Mouse (Mus musculus): ENCODE measurements at regions not wholly inside any gene's neighbourhood (a gene's known extent, or its start where the extent isn't known, plus 50 kb on each side); places are given as distances from the start of the nearest gene placed in this dataset.
"Not testable (repeated sequence)": the region's sequence is repeated elsewhere in the genome, so short reads cannot be mapped to it uniquely, and the experiment has no call there.

DNA sequence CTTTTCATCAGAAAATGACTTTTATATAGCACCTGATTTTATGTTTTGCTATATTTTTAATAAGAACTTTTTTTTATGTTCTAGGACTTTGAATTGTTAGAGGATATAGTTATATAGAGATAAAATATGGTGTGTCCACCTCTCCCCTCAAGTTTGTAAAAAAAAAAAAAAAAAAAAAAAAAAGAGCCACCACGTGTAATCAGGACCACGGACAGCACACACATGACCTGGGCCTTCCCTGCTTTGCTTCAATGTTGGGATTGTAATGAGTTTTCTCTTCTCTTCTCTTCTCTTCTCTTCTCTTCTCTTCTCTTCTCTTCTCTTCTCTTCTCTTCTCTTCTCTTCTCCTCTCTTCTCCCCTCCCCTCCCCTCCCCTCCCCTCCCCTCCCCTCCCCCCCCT lies 78.5 kb downstream of the 1700010I14Rik start:
- DNase-seq (ENCODE audit: low spot score): not testable (repeated sequence)

DNA sequence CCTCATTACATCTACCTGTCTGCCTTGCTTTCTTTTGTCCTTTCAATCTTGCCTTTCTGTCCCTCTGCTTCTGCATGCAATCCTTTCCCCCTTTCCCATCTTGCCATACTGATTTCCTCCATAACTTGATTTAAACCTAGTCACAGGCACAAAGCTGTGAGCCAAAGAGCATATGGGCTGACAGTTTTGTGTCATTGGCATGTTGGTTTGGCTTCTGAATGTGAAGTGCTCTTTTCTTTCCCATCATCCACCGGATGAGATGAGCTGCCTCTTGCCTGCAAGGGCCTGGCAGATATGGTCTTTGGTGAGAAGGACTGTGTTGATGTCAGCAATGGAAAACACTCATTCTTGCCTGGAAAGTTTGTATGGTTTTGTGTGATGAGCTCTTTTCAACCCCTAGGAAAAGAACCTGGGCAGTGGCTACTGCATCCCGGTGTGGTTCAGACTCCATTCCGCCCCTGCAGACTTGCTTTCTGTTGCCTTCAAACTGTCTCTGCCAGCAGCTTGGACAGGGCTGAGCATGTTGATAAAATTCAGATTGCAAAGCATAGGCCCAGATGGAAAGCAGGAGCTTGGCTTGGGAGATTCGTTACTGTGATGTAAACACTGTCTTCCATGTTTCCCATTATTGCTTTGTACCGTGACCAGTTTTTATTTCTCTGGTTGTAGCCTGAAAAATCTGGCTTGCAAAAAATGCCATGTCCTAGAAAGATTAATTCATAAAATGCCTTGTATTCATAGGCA lies 80.9 kb downstream of the 1700010I14Rik start:
- no peak for DNase-seq (ENCODE audit: low spot score)

DNA sequence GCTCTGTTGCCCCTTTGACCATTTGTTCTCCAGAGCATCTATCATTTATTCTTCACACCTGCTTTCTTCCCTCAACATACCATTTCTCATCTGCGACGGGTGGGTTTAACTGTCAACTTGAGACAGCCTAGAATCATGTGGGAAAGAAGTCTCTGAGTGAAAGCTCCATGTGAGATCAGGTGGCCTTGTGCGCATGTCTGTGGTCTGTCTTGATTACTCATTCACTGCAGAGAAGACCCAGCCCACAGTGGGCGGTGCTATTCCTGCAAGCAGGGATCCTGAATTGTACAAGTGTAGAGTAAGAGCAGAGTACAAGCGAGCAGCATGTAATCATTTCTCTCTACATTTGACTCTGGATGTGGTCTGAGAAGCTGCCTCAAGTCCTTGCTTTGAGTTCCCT lies 95.5 kb downstream of the 1700010I14Rik start:
- no peak for DNase-seq (ENCODE audit: low spot score)

DNA sequence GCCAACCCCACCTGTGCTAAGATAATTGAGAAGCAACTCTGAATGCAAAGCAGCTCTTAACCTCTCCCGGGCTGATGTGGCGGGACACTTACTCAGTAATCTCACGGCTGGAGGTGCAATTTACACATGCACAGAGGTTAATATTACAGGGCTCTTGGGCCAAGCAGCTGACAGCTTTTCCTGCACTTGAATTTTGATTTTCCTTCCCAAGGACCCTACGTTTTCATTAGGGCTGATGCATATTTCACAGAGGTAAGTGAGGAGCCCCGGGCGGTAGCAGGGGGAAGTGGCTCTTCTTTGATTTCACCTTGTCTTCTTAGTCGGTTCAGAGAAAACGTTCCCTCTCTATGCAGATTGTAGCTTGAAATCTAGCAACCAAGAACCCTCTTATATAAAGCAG lies 139.7 kb downstream of the 1700010I14Rik start:
- no peak for DNase-seq (ENCODE audit: low spot score)

DNA sequence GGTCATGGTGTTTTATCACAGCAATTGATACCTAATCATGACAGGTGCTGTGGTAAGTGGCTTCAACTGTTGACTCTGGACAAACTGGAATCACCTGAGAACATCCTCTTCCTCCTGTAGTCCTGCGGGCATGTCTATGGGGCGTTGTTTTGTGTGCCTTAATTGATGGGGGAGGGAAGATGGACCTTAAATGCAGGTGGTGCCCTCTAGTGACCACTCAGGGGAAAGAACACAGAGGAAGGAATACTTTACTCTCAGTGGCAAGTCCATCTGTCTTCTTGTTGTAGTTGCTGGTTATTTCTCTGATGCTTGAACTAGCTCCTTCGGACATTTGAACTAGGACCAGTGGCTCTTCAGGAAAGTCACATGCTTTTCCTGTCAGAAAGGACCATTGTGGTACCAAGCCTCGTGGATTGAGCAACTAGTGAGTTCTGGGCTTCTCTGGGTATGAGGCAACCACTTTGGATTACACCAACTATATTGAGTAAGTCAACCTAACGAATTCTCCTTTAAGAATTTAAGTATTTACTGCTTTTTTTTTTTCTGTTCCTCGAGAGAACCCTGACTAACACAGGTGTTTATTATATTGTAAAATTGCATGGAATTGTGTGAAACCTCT lies 157.6 kb downstream of the 1700010I14Rik start:
- no peak for DNase-seq (ENCODE audit: low spot score)

DNA sequence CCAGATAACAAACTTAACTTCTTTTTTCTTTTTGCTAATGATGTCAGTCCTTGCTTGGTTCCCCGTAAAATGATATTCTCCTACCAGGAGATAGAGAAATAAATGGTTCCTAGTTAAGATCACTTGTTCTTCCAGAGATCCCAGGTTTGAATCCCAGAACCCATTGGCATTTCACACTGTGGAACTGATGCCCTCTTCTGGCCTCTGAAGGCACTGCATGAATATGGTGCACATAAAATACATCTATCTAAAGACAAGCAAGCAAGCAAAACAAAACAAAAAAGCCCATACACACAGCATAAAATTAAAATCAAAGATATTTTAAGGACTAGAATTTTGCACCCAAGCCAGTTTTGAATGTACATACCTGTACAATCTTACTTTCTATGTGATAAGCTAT lies 162.5 kb downstream of the 1700010I14Rik start:
- DNase-seq (ENCODE audit: low spot score): no peak

DNA sequence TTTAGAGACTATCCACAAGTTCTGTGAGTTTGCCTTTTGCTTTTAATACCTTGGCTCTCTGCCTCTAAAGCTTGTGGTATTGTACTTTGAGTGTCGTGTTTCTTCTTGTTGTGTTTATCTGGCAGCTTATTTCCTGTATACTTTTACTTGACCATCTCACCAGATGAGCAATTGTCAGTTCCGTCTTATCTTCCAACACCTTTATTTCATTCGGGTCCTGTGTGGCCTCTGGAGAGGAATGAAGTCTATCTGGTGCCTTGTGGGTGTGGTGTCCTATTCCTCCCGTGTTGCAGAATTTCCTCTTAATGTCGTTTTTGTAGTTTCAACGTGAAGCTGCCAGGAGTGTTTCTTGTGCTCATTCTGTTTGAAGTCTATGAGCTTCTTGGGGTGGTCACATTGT lies 174.0 kb downstream of the 1700010I14Rik start:
- DNase-seq (ENCODE audit: low spot score): no peak

DNA sequence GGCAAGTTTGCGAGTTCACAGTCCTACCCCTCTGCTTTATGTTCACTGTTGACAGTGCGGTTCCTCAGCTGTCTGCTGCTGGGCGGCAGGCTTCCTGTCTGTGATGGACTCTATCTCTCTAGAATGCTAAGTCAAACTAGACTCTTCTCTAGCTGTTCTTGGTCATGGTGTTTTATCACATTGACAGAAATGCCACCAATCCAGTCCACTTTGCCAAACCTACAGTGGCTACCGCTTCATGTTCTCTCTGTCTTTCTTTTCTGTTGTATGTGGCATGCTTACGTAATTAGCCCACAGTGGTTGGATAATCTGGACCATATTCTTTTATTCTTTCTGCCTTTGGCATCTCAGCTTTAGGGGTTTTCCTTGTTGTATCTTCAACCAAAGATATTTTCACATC lies 174.5 kb downstream of the 1700010I14Rik start:
- DNase-seq (ENCODE audit: low spot score): no peak

DNA sequence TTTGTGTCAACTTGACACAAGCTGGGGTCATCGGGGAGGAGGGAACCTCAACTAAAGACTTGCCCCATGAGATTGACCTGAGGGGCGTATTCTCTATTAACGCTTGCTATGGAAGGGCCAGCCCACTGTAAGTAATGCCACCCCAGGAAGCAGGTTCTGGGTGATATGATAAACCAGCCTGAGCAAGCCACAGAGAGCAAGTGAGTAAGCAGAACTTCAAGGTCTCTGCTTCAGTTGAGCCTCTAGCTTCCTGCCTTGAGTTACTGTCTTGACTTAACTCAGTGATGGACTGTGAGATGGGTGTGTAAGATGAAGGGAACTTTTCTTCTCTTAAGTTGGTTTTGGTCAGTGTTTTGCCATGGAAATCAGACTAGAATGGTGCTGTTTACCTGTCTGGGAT lies 175.2 kb downstream of the 1700010I14Rik start:
- no peak for DNase-seq (ENCODE audit: low spot score)

DNA sequence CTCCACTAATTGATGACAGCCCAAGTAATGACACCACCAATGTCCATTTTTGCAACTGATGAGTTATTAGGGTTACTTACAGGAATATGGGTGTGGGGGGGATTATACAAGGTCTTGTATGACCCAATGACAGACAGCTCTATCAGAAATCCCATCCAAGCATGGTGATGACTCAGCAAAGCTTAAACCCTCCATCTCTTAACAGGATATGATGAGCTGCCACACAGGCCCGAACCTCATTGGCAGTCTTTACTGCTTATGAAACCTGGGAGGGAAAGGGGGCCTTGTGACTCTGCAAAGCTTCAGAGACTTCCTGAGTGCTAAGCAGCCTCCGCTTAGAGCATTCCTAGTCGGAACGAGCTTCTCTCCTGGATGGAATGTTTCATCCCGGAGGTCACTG lies 176.4 kb downstream of the 1700010I14Rik start:
- DNase-seq (ENCODE audit: low spot score): no peak

DNA sequence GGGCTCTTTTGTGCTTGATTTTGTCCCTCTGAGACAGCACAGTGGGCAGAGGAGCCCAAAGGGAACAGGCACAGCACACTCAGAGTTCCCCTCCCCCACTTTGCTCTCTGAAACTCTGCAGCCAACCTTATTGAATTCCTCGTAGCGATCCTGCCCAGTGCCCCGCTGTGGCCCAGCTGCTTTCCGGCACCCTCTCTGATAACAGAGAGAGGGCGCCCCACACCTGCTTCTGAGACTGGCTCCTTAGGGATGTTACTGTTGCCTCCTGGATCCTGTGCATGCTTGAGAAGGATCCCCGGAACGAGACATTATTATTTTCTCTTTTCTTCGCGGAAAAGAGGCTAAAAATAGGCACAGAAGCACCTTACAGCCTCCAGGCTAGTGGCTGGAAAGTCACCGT lies 179.0 kb downstream of the 1700010I14Rik start:
- DNase-seq (ENCODE audit: low spot score): no peak

DNA sequence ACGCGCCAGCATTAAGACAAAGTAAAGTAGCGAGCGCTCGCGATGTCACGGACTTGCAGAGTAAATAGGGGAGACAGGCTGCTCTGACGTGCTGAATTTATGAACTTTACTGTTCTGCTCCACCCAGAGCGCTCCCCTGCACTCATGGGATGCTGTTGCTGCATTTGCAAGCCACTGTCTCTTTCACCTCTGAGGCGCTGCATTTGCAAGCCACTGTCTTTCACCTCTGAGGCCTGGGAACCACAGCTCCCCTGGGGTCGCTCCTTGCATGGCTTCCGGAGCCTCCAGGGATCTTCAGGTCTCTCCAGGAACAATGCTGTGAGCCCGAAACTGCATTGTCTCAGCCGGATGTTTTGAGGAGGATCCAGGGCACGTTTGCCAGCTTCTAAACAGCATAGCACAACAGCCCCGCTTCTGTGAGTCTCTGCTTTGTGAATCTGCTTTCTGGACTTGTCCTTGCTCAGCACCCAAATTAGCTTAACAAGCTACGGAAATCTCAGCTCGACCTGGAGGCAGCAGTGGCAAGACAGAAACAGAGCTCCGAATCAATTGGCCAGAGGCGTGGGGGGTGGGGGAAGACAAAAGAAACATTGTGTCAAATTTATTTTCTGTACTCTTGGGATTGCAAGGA lies 179.6 kb downstream of the 1700010I14Rik start:
- DNase-seq (ENCODE audit: low spot score): no peak

DNA sequence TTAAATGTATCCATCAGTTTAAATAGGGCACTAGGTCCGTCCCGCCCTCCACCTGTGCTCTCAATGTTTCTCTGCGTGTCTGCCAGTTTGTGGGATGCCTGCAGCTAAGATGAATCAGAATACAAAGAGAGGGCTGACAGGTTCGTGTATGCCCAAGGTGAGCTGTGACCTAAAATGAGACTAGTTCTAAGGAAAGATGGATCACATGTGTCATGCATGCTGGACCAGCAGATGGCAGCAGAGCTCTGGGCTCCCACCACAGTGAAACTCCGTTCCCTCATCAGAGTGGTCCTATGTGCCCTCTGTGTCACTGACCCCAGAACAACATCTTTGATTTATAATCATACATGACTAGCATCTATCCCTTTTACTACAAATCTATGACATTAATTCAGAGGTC lies 180.3 kb downstream of the 1700010I14Rik start:
- peak; percentile 26 for DNase-seq (ENCODE audit: low spot score)

DNA sequence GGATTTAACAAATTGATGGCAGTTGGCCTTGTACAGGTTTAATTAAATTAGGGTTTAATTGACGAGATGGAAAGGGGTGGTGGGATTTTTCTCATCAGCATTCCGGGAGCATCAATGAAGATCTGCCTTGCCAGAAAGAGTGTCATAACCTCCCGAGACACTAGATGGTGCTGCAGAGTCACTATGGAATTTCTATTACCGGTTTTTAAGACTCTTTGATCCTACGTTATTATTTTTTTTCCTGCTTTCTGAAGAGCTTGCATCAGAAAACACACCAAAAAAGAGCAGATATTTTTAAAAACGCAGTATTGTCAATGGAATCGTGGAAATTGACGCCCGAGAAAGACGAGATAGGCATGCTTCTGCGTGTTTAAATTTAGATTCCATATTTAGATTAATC lies 181.2 kb downstream of the 1700010I14Rik start:
- peak; percentile 31 for DNase-seq (ENCODE audit: low spot score)

DNA sequence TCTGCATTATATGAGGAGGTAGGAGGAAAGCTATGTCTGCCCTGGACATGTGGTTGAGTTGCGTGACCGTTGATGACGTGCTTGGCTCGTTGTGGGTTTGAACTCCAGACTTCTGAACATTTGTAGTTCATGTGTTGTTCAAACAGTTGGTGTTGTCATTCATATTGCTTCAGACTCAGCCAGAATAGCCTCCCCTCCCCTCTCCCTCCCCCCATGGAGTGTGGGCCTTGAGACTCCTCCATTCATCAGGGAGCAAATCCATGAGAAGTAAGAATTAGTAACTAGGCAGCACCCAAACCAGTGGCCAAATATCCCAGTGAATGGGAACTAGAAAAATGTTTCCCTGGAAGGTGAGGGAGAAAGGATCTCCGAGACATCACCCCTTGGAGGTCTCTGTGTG lies 209.0 kb downstream of the 1700010I14Rik start:
- DNase-seq (ENCODE audit: low spot score): no peak

DNA sequence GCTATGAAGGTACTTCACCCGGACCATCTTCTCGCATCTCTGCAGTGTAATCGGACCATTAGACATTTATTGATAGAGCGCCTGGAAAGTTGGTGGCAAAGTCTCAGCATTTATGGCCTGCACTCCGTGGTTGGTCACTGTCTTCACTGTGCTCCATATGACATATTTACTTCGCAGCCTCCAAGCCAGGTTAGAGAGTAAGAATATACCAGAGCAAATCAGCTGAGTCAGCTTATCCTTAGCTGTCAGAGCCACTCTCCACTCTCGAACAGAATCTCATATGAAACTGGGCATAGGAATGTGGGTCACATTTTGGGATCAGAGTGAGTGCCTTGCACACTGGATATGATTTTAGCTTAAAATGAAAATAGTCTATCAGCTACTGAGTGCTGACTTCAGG lies 212.3 kb downstream of the 1700010I14Rik start:
- peak; percentile 2 for DNase-seq (ENCODE audit: low spot score)

DNA sequence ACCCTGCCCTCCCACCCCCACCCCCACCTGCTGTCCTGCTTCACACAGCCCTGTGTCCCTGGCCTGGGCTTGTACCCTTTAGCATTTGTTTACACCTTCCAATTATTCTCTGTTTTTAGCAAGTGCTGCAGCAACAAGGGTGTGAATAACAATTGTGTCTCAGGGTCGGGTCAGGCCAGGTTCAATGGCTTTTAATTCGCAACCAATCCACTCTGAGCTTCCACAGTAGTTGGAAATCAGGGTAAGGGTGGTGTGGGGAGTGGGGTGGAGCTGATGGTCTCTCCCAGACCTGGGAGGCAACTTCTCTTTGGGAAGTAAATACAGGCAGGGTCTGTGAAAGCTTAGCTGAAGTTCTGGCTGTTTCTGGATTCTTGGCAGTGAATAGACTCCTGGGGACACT lies 214.4 kb downstream of the 1700010I14Rik start:
- no peak for DNase-seq (ENCODE audit: low spot score)

DNA sequence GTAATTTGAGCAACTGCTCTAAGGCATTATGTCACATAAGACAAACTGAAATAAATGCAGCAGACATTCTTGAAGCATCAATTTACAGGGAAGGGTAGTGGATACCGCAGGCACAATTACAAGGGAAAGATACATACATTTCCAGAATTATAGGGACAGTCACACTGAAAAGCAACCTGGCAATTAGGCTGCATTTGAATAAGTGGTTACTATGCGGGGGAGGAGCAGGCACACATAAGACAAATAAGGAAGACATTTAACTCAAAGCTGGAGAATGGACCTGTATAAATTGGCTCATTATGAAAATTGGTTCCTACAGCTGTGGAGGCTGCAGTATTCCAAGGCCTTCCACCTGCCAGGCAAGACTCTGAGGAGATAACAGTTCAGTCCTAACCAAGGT lies 211.2 kb upstream of the Gm17728 start:
- no peak for DNase-seq (ENCODE audit: low spot score)

DNA sequence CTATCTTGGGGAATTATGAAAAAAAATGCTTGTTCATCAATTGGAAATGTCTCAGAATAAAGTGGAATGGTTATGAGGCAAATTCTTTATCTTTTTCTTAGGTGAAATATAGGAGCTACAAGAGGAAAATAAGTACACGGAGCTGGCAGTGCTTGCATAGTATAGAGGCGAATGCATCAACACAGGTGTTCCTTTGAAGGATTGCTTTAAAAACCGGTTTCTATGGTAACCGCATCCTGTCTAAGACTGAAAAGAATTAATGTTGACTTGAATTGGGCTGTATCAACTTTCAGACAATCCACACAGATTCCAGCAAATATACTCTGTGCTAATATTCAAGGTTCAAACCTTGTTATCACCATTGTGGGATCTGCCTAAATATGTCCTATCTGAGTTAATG lies 198.8 kb upstream of the Gm17728 start:
- DNase-seq (ENCODE audit: low spot score): no peak

DNA sequence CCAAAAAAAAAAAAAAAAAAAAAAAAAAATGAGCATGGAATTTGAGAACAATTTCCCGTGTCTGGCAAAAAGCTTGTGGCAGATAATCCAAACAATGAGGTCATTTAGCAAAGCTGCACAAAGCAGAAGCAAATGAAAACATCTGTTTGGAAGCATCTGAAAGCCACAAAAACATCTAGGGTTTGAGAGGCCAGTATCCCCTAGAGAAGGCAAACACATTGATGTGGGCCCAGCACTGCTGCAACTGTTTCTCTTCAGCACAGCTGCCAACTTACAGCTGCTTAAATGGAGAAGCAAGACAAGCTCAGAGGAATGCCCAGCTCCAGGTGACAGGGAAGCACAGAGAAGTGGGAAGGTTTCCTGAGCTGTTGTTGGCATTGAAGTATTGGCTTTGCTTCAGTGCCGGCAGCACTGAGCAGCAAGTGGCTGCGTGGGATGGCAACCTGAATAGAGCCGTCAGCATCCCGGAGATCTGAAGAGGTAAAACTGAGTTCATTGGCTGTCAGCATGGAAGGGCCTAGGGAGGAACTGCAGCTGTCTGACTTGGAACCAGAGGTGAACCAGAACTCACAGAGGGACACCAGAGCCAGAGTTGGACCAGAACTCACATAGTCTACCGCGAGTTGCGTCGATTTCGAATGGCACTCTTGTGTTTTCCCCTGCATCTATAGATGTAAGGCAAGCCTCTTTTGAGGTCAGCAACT lies 193.8 kb upstream of the Gm17728 start:
- no peak for DNase-seq (ENCODE audit: low spot score)

DNA sequence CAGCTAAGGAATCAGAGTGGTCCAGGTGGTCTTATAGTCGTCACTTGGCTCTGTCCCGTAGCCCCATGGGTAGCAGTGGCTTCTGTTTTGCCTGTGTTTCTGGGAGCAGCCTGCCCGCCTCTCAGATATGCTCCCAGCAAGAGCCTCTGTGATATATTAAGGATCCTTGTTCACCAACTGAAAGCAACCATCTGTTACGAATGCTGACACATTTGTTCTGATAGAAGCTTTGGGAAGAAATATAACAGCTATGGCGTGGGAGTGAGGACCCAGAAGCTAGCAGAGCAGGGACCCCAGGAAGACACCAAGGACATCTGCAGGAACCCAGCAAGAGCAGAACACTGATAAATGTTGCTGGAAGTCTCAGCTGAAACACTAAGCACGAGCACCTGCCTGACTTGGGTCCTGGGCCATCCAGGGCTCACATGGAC lies 186.7 kb upstream of the Gm17728 start:
- no peak for DNase-seq (ENCODE audit: low spot score)

DNA sequence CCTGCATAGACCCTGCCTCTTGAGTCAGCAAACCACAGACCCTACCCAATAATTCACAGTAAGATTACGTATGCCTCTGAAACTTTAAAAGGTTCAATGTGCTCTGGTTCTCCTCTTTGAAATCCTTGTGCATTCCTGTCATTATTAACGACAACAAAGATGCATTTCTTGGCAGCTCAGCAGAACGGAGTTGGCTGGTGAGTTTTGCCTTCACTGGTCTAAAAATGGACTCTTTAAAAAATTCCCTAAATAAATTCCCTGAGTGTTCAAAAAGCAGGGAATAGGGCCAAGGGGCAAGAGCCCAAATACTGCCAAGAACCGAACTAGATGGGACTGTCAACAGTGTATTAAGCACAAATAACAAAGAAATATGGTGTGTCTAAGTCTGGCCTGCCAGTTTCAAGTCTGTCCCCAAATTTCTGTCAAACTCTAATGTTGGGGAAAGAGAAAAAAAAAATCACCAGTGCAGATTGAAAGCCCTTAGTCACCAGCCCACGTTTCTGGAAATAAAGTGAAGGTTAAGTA lies 163.2 kb upstream of the Gm17728 start:
- DNase-seq (ENCODE audit: low spot score): no peak
